Mouse (Mus musculus) liver, adult (tissue): ENCODE results near the gene Obscn.

Source experiments
- GATA4 ChIP-seq: IDR thresholded peaks from 2 replicates; pipeline ENCODE4 v1.6.1; 2014; ENCODE audit warnings: mild to moderate bottlenecking, low read length; ENCODE audit not compliant: insufficient replicate concordance

The Obscn gene

DNA sequence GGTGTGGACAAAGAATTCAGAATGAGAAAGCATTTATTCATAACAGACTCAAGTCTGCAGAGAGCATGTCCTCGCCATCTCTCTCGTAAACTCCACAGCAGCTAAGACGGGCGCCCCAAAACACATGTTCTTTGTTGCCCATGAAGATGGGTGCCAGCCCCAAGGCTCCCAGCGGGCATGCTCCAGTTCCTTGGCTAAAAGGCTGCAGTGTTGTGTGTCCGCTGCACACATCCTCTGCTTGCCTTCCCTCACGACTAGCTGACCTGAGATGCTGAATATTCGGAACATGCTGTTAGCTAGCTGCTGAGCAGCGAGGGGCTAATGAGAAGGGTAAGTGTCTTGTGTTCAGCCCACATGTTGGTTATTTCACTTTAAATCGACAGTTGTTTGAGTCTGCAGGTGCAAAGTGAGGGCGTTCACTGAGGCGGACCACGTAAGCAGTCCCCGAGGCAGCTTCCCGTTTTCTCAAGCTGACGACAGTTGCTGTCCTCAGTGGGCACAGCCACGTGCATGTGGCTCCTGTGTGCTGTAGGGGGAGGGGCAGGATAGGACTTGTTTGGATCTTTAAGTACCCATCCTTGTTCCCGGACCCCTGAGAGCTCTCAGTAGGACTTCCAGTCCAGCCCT, 153.6 kb downstream of the Obscn start:
- TF ChIP-seq GATA4, result no peak

DNA sequence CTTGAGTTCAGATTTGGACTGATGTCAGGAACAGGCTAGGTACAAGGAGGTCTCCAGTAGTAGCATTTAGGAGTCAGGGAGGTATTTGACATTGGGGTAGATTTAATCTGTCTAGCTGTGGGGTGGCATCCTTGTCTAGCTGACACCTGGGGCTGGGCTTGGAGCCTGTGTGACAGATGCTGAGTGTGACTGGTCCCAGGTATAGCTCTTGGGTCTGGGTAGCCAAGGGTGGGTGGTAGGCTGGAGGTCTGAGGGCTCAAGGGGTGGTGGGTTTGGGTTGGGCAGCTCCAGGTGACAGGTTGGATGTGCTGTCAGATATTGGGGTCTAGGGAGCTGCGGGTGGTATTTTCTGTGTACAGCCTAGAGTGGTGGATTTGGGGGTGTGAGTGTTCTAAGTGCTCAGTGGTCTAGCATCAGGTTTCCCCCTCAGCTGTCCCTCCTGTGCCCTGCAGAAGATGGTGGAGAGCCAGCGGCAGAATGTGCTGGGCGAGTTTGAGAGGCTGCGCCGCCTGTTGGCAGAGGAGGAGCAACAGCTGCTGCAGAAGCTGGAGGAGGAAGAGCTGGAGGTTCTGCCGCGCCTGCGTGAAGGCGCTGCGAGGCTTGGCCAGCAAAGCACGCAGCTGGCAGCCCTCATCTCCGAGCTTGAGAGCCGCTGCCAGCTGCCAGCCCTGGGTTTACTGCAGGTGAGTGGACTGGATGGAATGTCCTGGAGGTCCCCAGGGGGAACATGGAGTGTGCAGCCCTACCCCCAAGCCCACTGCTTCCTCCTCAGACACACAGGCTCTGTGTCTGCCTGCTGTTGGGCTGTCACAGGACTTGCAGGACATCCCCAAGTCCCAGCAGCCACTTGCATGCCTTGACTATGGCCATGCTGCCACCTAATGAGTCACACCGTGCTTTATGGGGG, 154.4 kb downstream of the Obscn start:
- no peak for TF ChIP-seq GATA4

DNA sequence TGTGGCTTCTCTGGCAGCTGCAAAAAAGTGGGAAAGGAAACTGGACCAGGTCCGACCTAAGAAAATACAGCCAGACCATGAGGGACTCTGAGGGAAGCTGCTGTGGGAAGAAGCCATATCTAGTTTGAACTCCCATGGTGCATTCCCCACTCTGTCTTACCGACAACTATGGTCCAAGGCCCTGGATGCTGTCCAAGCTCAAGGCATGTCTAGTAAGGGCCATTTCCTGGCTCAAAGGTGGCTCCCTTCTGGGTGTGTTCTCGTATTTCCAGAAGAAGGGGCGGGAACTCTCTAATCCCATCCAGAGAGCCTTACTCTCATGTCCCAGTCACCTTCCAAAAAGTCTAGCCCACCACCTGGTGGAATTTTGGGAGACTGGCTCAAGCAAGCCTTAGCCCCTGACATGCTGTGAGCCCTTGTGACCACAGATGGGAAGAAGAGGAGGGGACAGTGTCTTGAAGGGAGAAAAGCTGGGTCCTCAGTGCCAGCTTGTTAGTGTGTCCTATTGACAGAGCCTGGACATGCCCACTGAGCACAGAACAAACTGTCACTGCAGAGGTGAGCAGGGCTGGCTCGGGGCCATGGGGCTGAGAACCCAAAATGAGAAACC, 155.7 kb downstream of the Obscn start:
- TF ChIP-seq GATA4, result no peak

DNA sequence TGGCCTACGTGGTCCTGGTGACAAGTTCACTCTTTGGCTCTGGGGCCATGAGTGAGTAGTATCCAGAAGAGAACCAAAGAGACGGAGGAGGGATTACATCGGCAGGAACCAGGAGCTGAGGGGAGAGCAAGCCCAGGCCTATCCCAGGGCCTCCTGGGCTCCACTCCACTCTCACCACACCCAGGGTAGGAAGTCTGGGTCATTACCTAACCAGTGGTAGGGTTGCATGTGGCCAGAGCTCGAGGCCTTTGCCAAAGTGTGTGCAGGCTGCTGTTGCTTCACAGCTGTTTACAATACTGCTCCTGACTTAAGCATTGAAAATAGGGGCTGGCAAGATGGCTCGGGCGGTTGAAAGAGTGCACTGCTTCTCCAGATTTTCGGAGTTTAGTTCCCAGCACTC, 156.5 kb downstream of the Obscn start:
- no peak for TF ChIP-seq GATA4

DNA sequence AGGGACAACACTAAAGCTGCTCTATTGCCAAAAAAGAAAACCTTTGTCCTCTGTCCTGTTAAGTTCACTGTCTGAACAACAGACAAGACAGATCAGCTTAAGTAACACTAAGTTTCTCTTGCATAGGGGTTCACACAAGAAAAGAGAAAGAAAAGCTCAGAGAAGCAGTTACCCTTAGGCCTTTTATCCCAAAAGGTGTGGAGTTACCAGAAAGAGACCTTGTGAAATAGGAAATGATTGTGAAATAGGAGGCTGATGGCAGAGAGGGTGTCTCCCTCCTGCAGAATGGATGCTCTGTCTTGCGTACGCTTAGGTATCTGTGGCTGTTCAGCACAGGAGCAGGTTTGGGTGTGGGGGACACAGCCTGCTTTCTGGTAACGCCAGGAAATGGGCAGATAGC, 157.0 kb downstream of the Obscn start:
- no peak for TF ChIP-seq GATA4

DNA sequence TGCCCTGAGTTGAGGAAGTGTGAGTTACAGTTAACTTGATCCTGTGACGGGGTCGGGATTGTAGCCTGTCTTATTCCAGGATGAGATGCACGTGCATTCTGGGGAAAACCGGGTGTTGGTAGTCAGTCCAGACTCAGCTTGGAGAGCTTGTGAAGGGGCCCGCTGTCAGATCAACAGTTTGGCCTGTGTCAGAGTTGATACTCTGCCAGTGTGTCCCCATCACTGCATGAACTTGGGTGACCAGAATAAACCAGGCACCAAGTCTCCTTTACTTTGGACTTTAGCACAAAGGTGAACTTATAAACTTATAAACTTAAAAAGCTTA, 157.5 kb downstream of the Obscn start:
- TF ChIP-seq GATA4, result no peak

DNA sequence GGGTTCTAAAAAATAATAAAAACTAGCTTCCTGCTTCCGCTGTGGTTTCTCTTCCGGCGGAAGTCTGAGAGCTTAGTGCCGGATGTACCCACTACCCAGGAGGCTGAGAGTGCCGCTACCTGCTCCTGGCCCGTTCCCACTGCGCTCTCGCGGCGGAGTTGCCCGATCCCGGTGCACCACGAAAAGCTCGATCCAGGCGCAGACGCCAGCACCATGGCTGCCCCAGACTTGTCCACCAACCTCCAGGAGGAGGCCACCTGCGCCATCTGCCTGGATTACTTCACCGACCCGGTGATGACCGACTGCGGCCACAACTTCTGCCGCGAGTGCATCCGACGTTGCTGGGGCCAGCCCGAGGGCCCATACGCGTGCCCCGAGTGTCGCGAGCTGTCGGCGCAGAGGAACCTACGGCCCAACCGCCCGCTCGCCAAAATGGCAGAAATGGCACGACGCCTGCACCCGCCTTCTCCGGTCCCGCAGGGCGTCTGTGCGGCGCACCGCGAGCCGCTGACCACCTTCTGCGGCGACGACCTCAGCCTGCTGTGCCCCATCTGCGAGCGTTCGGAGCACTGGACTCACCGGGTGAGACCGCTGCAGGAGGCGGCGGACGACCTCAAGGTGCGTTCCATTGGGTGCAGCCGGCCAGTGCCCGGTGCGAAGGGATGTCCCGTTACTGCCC, 158.0 kb downstream of the Obscn start, which contains the start of gene Trim11:
TSS of gene Trim11 (plus strand) at position 67 of the 679 bp plus-strand sequence.
- TF ChIP-seq GATA4, result no peak

DNA sequence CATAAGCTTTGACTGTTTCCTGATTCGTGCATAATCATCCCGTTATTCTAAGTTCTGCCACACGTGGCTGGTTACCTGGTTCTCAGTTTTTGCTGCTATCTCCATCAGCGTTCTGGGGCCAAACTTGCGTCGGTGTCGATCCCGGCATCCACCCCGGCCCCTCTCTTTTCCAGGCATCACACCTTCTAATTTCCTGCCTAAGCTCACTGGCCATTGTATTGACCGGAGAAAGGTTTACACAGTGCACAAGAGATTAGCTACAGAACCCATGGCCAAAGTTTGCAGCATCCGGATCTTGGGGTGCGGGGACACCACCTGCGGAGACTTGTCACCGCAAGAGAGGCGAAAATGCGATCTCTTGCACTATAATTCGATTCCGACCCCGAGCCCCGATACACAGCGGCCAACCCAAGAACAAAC, 158.6 kb downstream of the Obscn start:
- no peak for TF ChIP-seq GATA4

DNA sequence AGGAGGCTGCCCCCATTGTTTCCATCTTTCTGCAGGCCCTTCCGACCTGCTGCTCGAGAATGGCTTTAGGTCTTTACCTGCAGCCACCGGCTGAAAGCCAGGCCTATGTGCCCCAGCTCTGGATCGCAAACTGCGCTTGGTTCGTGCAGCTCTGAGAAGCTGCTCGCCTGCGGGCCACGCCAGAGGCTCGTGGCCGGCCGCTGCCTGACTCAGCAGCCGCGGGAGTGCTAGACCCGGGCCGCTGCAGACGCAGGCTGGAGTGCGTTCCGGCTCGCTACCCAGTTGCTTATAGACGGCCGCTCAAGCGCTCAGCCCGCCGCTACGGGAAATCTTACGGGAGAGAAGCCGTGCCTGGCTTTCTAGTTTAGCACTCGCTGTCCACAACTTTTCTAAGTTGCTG, 159.1 kb downstream of the Obscn start:
- no peak for TF ChIP-seq GATA4

DNA sequence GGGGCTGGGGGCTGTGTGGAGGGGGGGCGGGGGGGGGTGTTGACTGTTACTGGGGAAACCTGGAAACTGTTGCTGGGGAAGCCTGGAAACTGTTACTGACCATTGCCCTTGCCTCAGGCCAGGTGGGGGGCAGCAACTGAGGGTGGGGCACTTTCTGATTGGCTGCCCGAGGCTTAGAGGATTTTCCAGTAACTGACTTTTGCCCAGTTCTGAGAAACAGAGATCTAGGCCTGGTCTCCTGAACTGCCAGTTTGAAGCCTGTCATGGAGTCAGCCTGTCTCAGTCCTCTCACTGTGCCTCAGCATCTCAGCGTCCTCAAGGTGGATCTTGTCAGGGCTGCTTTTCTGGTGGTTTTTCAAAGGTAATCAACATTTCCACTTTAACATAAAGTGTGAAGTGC, 161.8 kb downstream of the Obscn start:
- no peak for TF ChIP-seq GATA4

DNA sequence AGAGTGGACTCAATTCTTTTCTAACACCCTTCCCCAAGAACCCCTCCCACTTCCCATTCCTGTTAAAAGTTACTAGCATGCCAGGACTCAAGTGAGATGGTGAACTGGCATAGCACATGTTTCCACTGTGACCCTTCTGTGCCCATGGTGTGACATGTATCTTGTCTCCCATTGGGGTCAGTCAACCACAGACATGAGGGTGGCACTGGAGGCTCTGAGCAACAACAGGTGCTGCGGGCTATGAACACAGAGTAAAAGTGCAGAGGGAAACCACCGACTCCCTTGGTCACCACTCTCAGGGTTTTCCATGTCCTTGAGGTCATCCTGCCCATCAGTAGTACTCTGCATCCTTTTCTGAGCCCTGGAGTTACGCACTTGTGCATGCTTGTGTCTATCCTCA, 164.4 kb downstream of the Obscn start:
- no peak for TF ChIP-seq GATA4

DNA sequence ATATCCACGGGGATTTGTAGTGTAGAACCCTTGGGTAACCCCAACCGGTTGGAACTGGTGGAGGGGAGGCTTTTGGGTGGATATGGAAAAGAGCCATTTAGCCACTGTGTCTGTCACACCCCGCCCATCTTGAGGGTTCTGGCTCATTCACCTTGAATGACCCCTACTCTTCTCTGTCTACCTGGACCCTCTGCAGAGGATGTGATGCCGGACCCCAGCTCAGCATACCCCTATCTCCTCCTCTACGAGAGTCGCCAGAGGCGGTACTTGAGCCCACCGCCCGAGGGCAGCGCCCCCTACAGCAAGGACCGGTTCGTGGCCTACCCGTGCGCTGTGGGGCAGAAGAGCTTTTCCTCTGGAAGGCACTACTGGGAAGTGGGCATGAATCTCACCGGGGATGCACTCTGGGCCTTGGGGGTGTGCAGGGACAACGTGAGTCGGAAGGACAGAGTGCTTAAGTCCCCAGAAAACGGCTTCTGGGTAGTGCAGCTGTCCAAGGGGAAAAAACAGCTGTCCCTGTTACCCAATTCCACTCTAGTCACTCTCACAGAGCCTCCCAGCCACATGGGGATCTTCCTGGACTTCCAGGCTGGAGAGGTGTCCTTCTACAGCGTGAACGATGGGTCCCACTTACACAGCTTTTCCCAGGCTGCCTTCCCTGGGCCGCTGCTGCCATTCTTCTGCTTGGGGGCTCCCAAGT, 165.2 kb downstream of the Obscn start:
- TF ChIP-seq GATA4, result no peak

DNA sequence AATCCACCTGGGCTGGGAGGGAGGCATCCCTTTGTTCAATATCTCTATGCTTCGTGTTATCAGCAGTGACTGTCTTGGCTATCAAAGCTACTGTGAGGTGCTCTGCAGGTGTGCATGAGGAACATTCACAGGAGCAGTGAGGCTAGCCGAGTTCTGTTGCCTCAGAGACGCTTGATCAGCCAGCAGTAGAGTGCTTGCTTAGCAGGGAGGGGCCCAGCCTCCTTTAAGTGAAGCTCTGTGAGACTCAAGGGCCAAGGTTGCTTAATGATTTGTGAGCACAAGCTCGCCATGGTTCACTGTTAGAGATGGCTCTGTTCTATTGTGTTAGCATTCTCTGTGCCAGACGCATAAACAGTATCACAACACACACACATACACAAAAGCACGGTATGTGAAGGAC, 166.5 kb downstream of the Obscn start:
- no peak for TF ChIP-seq GATA4

DNA sequence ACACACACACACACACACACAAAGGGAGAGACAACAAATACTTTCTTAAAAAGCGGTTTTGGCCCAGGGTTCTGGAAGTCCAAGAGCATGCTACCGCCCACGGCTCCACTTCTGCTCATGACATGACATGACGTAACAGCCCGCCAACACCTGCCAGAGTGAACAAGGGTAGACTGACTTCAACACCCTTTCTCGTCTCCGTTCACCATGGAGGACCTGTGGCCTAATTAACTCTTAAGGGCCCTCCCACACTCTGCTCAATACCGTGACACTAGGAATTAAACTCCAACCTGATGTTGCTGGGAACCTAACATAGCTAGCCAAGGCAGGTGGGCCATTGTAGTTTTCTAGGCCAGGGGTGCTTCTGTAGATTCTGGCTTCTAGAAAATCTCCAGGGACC, 167.2 kb downstream of the Obscn start:
- no peak for TF ChIP-seq GATA4

DNA sequence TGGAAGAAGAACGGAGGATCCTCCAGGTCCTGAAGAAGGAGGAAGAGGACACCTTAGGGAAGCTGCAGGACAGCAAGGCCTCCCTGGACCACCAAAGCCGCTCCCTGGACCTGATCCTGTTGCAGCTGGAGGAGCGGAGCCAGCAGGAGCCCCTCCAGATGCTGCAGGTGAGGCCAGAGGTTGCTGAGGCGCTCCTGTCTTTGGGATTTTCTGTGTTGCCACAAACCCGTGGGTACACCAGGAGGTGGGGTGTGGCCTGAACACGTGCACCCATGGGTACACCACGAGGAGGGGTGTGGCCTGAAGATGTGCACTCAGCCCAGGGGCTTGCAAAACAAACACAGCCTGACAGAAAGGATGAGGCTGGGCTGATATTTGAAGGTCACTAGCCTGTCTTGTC, 167.7 kb downstream of the Obscn start:
- no peak for TF ChIP-seq GATA4

DNA sequence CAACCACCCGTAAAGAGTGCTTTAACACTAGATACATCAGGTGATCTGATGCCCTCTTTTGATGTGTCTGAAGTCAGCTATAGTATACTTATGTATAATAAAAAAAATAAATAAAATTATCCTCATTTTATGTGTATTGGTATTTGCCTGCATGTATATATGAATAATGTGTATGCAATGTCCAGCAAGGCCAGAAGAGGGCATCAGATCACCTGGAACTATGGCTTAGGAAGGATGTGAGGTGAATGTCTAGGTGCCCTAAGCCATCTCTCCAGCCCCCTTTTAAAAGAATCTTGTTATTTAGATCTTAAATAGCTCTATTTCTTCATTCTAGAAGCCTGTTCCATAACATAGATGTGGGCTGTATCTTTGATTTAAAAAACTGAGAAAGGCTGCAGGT, 168.9 kb downstream of the Obscn start:
- no peak for TF ChIP-seq GATA4
